Mouse (Mus musculus): ENCODE measurements at regions not wholly inside any gene's neighbourhood (a gene's known extent, or its start where the extent isn't known, plus 50 kb on each side); places are given as distances from the start of the nearest gene placed in this dataset.

DNA sequence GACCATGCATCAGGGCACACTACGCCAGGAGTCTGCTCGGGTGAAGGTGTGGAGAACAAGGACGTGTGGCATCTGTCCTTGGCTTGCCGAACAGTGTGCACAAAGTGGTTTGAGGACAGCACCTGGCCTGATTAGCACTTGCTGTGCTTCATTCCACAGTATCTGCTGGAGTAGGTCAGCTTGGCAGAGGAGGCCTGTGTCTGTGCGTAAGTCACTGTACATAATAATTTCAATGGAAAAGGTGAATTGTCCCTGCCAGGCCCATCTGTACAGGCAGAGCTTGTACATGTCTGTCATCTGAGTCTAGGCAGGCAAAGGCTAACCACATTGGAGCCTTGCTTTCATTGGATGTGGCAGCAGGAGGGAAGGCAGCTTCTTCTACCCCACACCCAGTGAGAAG is 979.5 kb upstream of the Car8 start:
- TF ChIP-seq POLR2A (IDR thresholded peaks at IDR 0.05; ENCODE audit: insufficient read depth, low read depth, low read length), result no peak
- no peak for TF ChIP-seq CTCF (IDR thresholded peaks at IDR 0.05; ENCODE audit: insufficient read depth, low read depth, low read length)
- H3K27ac ChIP-seq (ENCODE audit: insufficient read depth, low read depth, low read length), result no peak overlapping the region
- no peaks in the 10 kb centered on the region for H3K4me1 ChIP-seq (ENCODE audit: control insufficient read depth, insufficient read depth, low read length)
- H3K4me3 ChIP-seq (ENCODE audit: insufficient read depth, low read depth, low read length), result no peak overlapping the region
- WGBS, result 89% methylated on average over 5 of the region's 5 CpGs

DNA sequence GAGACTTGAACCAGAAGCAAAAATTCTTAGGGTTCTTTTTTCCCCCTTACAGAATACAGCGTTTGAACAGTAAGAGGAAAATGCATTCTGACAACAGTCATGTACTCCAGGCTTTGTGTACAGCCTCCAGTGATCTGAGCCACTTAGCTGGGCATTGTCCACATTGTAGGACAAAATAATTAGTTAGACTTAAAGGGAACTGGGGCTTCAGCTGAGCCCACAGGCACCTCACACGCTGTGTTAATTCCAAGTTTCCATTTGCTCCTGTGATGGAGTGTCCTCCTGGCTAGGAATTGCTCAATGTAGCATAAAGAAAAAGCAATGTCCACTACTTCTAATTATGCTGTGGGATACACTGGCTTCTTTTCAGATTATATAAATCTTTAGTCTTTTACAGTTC is 969.8 kb upstream of the Car8 start:
- Histone ChIP-seq H3K4me1 (ENCODE audit: control insufficient read depth, insufficient read depth, low read length) (no peaks in the 10 kb centered on the region), H3K27ac (ENCODE audit: insufficient read depth, low read depth, low read length) (no peak overlapping the region), H3K4me3 (ENCODE audit: insufficient read depth, low read depth, low read length) (no peak overlapping the region)
- 37% methylated on average over 2 of the region's 2 CpGs for WGBS
- TF ChIP-seq CTCF (IDR thresholded peaks at IDR 0.05; ENCODE audit: insufficient read depth, low read depth, low read length) (no peak), POLR2A (IDR thresholded peaks at IDR 0.05; ENCODE audit: insufficient read depth, low read depth, low read length) (no peak)

DNA sequence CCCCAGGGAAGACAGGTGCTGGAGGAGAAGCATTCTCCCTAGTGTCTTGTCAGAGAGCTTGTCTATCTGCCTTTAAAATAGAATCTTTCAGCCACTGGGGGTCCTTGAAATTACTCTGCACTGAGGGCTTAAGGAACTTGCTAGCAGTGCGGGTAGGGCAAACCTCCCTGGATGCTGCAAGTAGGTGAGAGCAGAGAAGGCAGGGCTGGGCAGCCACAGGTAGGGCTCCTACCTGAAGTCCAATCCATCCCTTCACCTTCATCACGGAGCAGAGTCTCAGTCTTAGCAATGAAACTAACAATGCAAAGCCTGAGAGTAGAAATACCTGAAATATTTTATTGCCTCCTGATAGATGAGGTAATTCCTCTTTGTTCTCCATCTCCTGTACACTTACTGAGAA is 961.2 kb upstream of the Car8 start:
- H3K27ac ChIP-seq (ENCODE audit: insufficient read depth, low read depth, low read length), result no peak overlapping the region
- no peak for TF ChIP-seq POLR2A (IDR thresholded peaks at IDR 0.05; ENCODE audit: insufficient read depth, low read depth, low read length)
- no peak for TF ChIP-seq CTCF (IDR thresholded peaks at IDR 0.05; ENCODE audit: insufficient read depth, low read depth, low read length)
- H3K4me3 ChIP-seq (ENCODE audit: insufficient read depth, low read depth, low read length), result no peak overlapping the region
- no peaks in the 10 kb centered on the region for H3K4me1 ChIP-seq (ENCODE audit: control insufficient read depth, insufficient read depth, low read length)
- WGBS, result 85% methylated on average over 2 of the region's 2 CpGs

- 40% methylated on average over 4 of the region's 4 CpGs for WGBS
- TF ChIP-seq CTCF (IDR thresholded peaks at IDR 0.05; ENCODE audit: insufficient read depth, low read depth, low read length) (no peak), POLR2A (IDR thresholded peaks at IDR 0.05; ENCODE audit: insufficient read depth, low read depth, low read length) (no peak)
- H3K27ac ChIP-seq (ENCODE audit: insufficient read depth, low read depth, low read length), result no peak overlapping the region
- no peaks in the 10 kb centered on the region for H3K4me1 ChIP-seq (ENCODE audit: control insufficient read depth, insufficient read depth, low read length)
- H3K4me3 ChIP-seq (ENCODE audit: insufficient read depth, low read depth, low read length), result no peak overlapping the region
These were observed 957.6 kb upstream of the Car8 start for GRCm38 (mm10) chr4:9196435-9196834.

DNA sequence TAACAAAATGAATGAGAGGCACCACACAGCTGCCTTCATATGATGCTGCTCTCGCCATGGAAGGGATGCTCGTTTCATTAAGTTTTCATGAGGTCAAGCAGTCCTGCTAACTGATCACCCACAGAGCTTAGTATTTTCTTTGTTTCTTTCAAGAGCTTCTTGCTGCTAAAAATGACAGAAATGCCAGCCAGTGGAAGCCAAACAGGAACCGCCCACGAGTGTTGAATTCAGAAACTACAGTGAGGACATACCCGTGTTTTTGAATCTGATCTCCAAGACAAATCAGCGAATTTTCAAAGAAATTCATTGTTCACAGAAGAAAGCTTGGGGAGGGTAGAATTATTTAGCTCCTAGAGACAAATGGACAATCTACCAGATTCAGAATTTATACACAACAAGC is 954.3 kb upstream of the Car8 start:
- Histone ChIP-seq H3K27ac (ENCODE audit: insufficient read depth, low read depth, low read length) (no peak overlapping the region), H3K4me3 (ENCODE audit: insufficient read depth, low read depth, low read length) (no peak overlapping the region), H3K4me1 (ENCODE audit: control insufficient read depth, insufficient read depth, low read length) (no peaks in the 10 kb centered on the region)
- WGBS, result 41% methylated on average over 6 of the region's 6 CpGs
- no peak for TF ChIP-seq CTCF (IDR thresholded peaks at IDR 0.05; ENCODE audit: insufficient read depth, low read depth, low read length)
- TF ChIP-seq POLR2A (IDR thresholded peaks at IDR 0.05; ENCODE audit: insufficient read depth, low read depth, low read length), result no peak

DNA sequence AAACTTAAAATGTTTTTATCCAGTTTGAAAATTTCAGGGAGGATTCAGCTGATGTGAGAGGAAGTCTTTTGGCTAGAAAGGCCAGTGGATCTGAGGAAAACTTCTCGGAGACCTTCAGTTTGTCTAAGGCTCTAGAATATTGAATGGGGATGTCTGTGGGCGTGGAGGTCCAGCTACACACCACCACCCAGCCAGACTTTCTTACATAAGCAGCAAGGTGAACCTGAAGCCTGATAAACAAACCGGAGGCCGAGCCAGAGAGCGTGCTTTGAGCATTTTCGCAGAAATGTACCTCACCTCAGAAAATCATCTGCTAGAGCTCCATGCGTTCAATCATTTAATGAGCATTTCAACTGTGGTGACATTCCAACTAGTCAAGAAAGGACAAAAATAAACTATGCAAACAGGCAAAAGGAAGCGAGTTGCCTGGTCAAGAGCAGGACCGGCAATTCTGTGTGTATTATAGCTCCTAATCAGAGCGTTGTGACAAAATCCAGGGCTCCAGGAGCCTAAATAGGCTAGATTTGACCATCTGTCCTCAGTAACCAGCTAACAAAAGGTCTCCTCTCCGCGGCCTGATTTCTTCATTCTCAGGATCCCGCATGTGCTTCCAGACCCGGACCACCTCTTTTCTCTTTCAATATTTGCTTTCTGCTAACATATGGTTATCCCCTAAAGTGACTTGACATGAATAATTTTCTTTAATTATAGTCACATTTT is 946.5 kb upstream of the Car8 start:
- Histone ChIP-seq H3K27ac (ENCODE audit: insufficient read depth, low read depth, low read length) (no peak overlapping the region), H3K4me1 (ENCODE audit: control insufficient read depth, insufficient read depth, low read length) (no peaks in the 10 kb centered on the region; the same call in 1 of the 2 replicates), H3K4me3 (ENCODE audit: insufficient read depth, low read depth, low read length) (no peak overlapping the region)
- TF ChIP-seq POLR2A (IDR thresholded peaks at IDR 0.05; ENCODE audit: insufficient read depth, low read depth, low read length) (no peak), CTCF (IDR thresholded peaks at IDR 0.05; ENCODE audit: insufficient read depth, low read depth, low read length) (no peak)
- 68% methylated on average over 14 of the region's 14 CpGs for WGBS

DNA sequence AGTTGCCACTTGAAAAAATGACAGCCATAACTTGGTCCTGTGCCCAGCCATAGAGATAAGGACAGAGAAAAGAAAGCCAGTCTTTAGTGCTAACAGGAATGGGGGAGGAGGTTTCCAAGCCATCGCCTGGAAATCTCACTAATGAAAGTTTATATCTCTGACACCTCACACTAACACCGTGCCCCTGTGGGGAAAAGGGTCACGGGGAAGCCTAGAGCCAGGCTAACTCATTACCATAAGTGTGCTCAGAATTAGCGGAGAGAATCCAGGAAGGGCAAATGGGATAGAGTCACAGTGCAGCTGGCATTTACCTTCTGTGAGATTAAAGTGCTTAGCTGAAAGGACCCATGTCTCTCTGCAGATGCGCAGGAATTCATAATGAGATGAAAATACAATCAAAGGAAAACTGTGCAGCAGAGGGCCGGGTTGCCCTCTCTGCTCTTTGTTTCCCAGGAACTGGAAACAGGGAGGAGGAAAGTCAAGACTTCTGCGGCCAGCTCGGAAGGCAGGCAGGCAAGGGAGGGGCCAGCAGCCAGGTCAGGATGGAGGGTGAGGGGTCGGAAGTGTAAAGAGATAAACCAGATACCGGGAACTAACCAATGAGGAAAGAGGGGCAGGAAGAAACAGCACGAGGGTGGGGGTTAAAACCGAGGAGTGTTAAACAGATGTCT is 945.7 kb upstream of the Car8 start:
- 11% methylated on average over 12 of the region's 12 CpGs for WGBS
- no peak for TF ChIP-seq CTCF (IDR thresholded peaks at IDR 0.05; ENCODE audit: insufficient read depth, low read depth, low read length)
- no peak for TF ChIP-seq POLR2A (IDR thresholded peaks at IDR 0.05; ENCODE audit: insufficient read depth, low read depth, low read length)
- H3K4me1 ChIP-seq (ENCODE audit: control insufficient read depth, insufficient read depth, low read length), result no peaks in the 10 kb centered on the region; the same call in 1 of the 2 replicates
- H3K4me3 ChIP-seq (ENCODE audit: insufficient read depth, low read depth, low read length), result no peak overlapping the region; the same call in 1 of the 2 replicates
- H3K27ac ChIP-seq (ENCODE audit: insufficient read depth, low read depth, low read length), result no peak overlapping the region

DNA sequence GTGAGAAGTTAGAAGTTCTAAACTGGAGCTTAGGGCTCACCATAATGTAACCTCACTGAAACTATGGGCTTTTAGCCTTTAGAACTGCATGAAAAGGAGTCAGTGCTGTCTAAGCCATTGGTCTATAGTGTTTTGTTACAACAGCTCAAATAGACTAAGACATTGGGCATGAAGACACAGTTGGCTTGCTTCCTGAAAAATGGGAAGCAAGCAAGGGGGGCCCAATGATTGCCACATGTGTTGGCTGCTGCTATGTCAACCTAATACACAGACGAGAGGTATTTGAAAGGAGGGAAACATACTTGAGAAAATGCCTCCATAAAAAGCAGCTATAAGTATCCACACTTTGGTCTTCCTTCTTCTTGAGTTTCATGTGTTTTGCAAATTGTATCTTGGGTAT is 935.5 kb upstream of the Car8 start:
- WGBS, result 89% methylated on average over 1 of the region's 1 CpGs
- Histone ChIP-seq H3K27ac (ENCODE audit: insufficient read depth, low read depth, low read length) (no peak overlapping the region), H3K4me1 (ENCODE audit: control insufficient read depth, insufficient read depth, low read length) (no peaks in the 10 kb centered on the region), H3K4me3 (ENCODE audit: insufficient read depth, low read depth, low read length) (no peak overlapping the region)
- no peak for TF ChIP-seq CTCF (IDR thresholded peaks at IDR 0.05; ENCODE audit: insufficient read depth, low read depth, low read length)

DNA sequence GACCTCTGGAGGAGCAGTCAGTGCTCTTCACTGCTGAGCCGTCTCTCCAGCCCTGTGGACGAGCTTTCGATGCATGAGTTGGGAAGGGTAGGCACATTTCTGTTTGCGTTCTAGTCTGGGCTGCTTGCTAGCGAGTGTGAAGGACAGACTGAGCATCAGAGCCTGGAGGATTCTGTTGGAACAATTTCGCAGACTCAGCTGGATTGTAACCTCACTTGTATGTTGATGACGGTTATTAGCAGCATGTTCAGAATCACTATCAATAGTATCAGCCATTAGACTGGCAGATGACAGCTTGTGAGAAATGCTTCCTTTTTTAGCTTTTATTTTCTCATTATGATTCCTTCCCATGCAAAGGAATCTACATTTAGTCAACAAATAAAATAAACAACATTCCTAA is 923.5 kb upstream of the Car8 start:
- no peak overlapping the region for H3K27ac ChIP-seq (ENCODE audit: insufficient read depth, low read depth, low read length)
- TF ChIP-seq POLR2A (IDR thresholded peaks at IDR 0.05; ENCODE audit: insufficient read depth, low read depth, low read length) (no peak), CTCF (IDR thresholded peaks at IDR 0.05; ENCODE audit: insufficient read depth, low read depth, low read length) (no peak)
- no peaks in the 10 kb centered on the region for H3K4me1 ChIP-seq (ENCODE audit: control insufficient read depth, insufficient read depth, low read length)
- no peak overlapping the region for H3K4me3 ChIP-seq (ENCODE audit: insufficient read depth, low read depth, low read length)
- 80% methylated on average over 7 of the region's 7 CpGs for WGBS
